Mouse (Mus musculus): ENCODE data around the gene Zfp2. TPM values are rescaled to one million over a fixed set of nuclear protein-coding genes. Genes with fewer than 3 reads are reported as not detected.

Gene Zfp2
- polyA plus RNA-seq, 1 experiment from 2014 or later, result 46.0 TPM

DNA sequence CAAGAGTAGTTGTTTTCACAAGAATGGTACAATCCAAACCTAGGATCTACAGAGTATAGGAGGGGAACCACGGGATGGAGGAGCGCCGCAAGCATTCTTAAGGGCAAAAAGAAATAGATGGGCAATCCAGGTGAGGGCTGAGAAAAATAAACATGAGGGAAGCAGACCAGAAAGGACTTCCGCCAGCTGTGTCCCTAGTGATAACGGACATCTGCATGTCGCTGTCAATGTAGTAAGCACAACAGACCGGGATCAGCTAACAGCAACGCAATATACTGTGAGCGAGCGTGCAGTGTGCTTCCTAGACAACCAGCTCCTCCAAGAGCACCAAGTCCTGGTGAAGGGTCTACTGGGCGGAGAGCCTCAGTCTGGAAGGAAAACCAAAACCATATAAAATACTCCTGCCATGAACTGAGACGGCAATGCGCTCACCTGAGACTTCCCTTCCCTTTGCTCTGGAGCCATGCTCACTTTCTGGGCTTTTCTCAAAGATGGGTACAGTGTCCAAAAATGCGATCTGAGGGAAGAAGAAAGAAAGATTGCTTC is 14.6 kb upstream of the Zfp2 start:
- 22% methylated on average over 14 of the region's 14 CpGs for WGBS
- no peaks in the 10 kb centered on the region for H3K27me3 ChIP-seq
- peak overlapping the region; percentile 95 for H3K4me2 ChIP-seq
- H3K9ac ChIP-seq, result peak overlapping the region; percentile 88
- H3K27ac ChIP-seq (replicated peaks), result peak overlapping the region; percentile 91
- ATAC-seq (ENCODE audit: low FRiP score, low read depth), result peak; percentile 4; the same call in 1 of the 2 replicates
- H3K9me3 ChIP-seq, result no peaks in the 10 kb centered on the region
- peaks cover 4% of the 10 kb centered on the region; the same call in 1 of the 2 replicates for H3K36me3 ChIP-seq
- H3K4me3 ChIP-seq, result peak overlapping the region; percentile 76
- H3K4me1 ChIP-seq (replicated peaks), result peaks cover 14% of the 10 kb centered on the region; the same call in 1 of the 2 replicates

- peaks cover 32% of the 10 kb centered on the region for H3K36me3 ChIP-seq
- WGBS, result 97% methylated on average over 3 of the region's 3 CpGs
Measured at GRCm38 (mm10) chr11:50914461-50914860, 1.5 kb downstream of the Zfp2 start.

GRCm38 (mm10) chr11:50913301-50913700 is 2.7 kb downstream of the Zfp2 start:
- no peak overlapping the region for H3K9ac ChIP-seq
- ATAC-seq (ENCODE audit: low FRiP score, low read depth), result no peak
- no peak overlapping the region for H3K27ac ChIP-seq (replicated peaks)
- H3K27me3 ChIP-seq, result no peaks in the 10 kb centered on the region
- 79% methylated on average over 1 of the region's 1 CpGs for WGBS
- H3K4me2 ChIP-seq, result no peak overlapping the region
- H3K9me3 ChIP-seq, result peaks cover 26% of the 10 kb centered on the region; the same call in 1 of the 2 replicates
- peaks cover 43% of the 10 kb centered on the region for H3K36me3 ChIP-seq
- H3K4me1 ChIP-seq (replicated peaks), result peaks cover 14% of the 10 kb centered on the region
- no peak overlapping the region for H3K4me3 ChIP-seq

More at GRCm38 (mm10) chr11:50914461-50914860, 1.5 kb downstream of the Zfp2 start:
- Histone ChIP-seq H3K9ac (no peak overlapping the region), H3K4me2 (peak overlapping the region; percentile 54), H3K9me3 (peaks cover 17% of the 10 kb centered on the region; the same call in 1 of the 2 replicates), H3K27me3 (no peaks in the 10 kb centered on the region), H3K27ac (replicated peaks) (0 out of 2 replicates have a peak overlapping the region, but pooled peaks have one; percentile 95), H3K4me3 (peak overlapping the region; percentile 67; the same call in 1 of the 2 replicates), H3K4me1 (replicated peaks) (peaks cover 14% of the 10 kb centered on the region)
- no peak for ATAC-seq (ENCODE audit: low FRiP score, low read depth)

DNA sequence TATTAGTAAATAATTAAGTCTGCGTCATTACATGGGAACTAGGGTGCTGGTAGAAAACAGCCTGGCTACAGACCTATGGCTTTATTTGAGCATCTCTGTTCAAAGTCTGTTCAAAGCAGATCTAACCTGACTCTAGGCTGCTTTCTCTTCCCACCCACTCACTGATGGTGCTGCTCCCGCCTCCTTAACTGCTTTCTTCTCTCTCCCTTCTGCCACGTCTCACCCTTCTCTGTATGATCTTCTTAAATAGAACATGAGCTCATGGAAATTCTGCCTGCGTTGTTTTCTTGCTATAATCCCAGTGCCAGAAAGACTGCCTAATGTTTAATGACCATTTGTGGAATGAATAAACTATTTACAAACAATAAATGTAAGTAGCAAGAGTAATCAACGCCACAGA is 7.8 kb downstream of the Zfp2 start:
- Histone ChIP-seq H3K9me3 (peaks cover 61% of the 10 kb centered on the region), H3K4me1 (replicated peaks) (no peaks in the 10 kb centered on the region), H3K27me3 (no peaks in the 10 kb centered on the region), H3K27ac (replicated peaks) (no peak overlapping the region), H3K4me3 (no peak overlapping the region), H3K36me3 (peaks cover 93% of the 10 kb centered on the region), H3K9ac (no peak overlapping the region), H3K4me2 (no peak overlapping the region)
- no peak for ATAC-seq (ENCODE audit: low FRiP score, low read depth)
- WGBS, result 89% methylated on average over 5 of the region's 5 CpGs

- no peak for ATAC-seq (ENCODE audit: low FRiP score, low read depth)
- 88% methylated on average over 1 of the region's 1 CpGs for WGBS
- H3K27me3 ChIP-seq, result no peaks in the 10 kb centered on the region
- H3K36me3 ChIP-seq, result peaks cover 65% of the 10 kb centered on the region
- no peak overlapping the region for H3K4me3 ChIP-seq
- H3K27ac ChIP-seq (replicated peaks), result no peak overlapping the region
- peaks cover 56% of the 10 kb centered on the region for H3K9me3 ChIP-seq
- no peak overlapping the region for H3K4me2 ChIP-seq
- H3K9ac ChIP-seq, result no peak overlapping the region
- no peaks in the 10 kb centered on the region for H3K4me1 ChIP-seq (replicated peaks)
Measured at GRCm38 (mm10) chr11:50897359-50897758, 18.6 kb downstream of the Zfp2 start.

- Histone ChIP-seq H3K4me2 (no peak overlapping the region), H3K9me3 (peaks cover 9% of the 10 kb centered on the region; the same call in 1 of the 2 replicates), H3K36me3 (peaks cover 21% of the 10 kb centered on the region), H3K27ac (replicated peaks) (no peak overlapping the region), H3K27me3 (no peaks in the 10 kb centered on the region), H3K4me1 (replicated peaks) (0 out of 2 replicates have a peak, but pooled peaks cover 4% of the 10 kb centered on the region), H3K4me3 (no peak overlapping the region), H3K9ac (no peak overlapping the region)
- no peak for ATAC-seq (ENCODE audit: low FRiP score, low read depth)
- WGBS, result 55% methylated on average over 2 of the region's 2 CpGs
Measured at GRCm38 (mm10) chr11:50892441-50892840, 23.5 kb downstream of the Zfp2 start.

DNA sequence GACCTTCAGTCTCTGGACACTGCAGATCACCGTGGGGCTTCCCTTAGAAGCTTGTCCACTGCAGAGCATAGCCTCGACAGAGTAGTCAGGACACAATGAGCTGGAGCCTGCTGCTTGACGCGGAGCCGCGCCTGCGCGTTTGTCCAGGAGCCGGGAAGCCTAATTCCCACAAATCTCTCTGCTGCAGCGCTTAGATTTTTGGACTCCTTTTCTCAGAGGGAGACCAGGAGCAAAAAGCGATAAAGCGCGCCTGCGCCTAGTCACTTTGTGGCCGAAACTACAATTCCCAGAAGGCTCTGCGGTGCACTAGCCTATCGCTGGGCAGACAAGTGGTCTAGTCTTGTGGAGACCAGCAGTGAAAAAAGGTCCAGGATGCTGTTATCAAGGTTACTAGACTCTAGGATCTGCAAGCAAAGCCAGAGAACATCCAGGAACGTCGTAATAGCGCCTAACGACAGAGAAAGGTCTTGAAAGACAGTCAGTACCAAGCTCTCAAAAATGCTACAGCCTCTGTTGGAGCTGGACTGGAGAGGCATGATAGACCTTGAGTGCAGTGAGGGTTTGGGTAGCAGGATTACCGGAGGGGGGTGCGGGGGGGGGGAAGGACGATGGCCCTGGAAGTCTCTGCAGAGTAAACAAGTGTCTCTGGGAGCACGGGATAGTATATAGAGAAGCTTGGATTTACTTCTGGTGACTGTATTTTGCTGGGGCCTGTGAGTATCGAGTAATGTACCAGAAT is 28.4 kb downstream of the Zfp2 start, which contains the start of gene Zfp454:
Zfp454 (minus strand) TSS at position 262 of the 739 bp plus-strand sequence.
- H3K9ac ChIP-seq, result peak within 1 kb of the TSS; percentile 62
- ATAC-seq (ENCODE audit: low FRiP score, low read depth), result peak; percentile 96
- H3K4me3 ChIP-seq, result peak within 1 kb of the TSS; percentile 56
- peak within 1 kb of the TSS; percentile 77 for H3K4me2 ChIP-seq
- H3K27ac ChIP-seq (replicated peaks), result peak within 1 kb of the TSS; percentile 85
- H3K27me3 ChIP-seq, result no peaks in the 10 kb centered on the region
- H3K9me3 ChIP-seq, result no peaks in the 10 kb centered on the region
- peaks cover 18% of the 10 kb centered on the region for H3K36me3 ChIP-seq
- 5% methylated on average over 26 of the region's 26 CpGs for WGBS
- H3K4me1 ChIP-seq (replicated peaks), result peaks cover 16% of the 10 kb centered on the region

DNA sequence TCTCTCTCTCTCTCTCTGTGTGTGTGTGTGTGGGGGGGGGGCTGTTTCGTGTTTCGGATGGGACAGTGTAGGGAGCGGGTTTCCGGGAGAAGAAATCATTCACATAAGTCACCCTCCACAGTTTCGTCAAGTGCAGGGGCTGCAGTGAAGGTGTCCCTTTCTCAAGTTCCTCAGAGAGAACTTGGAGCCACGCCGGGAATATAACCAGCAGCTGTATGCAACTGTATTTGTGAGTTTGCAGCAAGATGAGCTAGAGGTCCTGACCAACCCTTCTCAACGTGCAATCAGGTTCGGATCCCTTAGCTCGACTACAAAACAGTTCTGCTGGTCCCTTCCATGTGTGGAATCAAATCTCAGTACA is 29.1 kb downstream of the Zfp2 start:
- ATAC-seq (ENCODE audit: low FRiP score, low read depth), result peak; percentile 31; the same call in 1 of the 2 replicates
- Histone ChIP-seq H3K4me3 (peak overlapping the region; percentile 56), H3K9ac (peak overlapping the region; percentile 62), H3K4me1 (replicated peaks) (peaks cover 16% of the 10 kb centered on the region), H3K9me3 (no peaks in the 10 kb centered on the region), H3K27me3 (no peaks in the 10 kb centered on the region), H3K4me2 (peak overlapping the region; percentile 77), H3K36me3 (peaks cover 18% of the 10 kb centered on the region), H3K27ac (replicated peaks) (peak overlapping the region; percentile 85)
- WGBS, result 14% methylated on average over 10 of the region's 10 CpGs

DNA sequence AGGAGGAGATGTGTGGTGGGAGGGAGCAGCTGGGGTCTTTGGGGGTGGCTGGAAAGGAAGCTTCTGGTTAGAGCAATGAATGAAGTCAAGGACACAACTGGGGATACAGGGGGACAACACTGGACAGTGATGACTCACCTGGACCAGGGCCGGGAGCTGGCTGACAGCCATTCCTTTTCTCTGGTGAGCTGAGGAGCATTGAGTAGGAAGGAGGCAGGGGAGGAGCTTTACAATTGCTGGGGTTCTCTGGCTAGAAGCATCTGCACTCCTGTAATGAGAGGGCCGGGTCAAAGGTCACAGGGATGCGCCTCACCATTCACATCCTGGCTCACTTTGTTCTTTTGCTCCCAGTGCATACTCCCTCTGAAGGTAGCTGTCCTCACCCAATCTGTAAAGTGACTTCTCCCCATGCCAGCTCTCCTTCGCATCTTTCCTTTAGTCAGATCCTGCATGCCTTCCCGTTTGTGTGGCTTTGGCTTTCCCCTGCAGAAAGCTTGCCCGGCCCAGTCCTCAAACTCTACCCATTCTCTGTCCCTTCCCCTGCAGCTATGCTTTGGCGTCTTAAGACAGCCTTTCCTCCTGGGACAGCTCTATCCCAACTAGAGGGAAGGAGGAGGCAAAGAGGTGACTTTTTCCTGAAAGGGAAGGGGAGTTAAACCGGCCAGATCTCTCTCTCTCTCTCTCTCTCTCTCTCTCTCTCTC is 29.6 kb downstream of the Zfp2 start:
- Histone ChIP-seq H3K36me3 (peaks cover 22% of the 10 kb centered on the region), H3K4me3 (peak overlapping the region; percentile 56), H3K4me1 (replicated peaks) (peaks cover 16% of the 10 kb centered on the region), H3K4me2 (peak overlapping the region; percentile 77), H3K27me3 (no peaks in the 10 kb centered on the region), H3K27ac (replicated peaks) (no peak overlapping the region), H3K9ac (peak overlapping the region; percentile 62), H3K9me3 (no peaks in the 10 kb centered on the region)
- 41% methylated on average over 8 of the region's 8 CpGs for WGBS
- no peak for ATAC-seq (ENCODE audit: low FRiP score, low read depth)

GRCm38 (mm10) chr11:50883756-50884155 is 32.2 kb downstream of the Zfp2 start:
- Histone ChIP-seq H3K27me3 (no peaks in the 10 kb centered on the region), H3K9ac (no peak overlapping the region), H3K4me1 (replicated peaks) (peaks cover 16% of the 10 kb centered on the region), H3K4me2 (no peak overlapping the region), H3K27ac (replicated peaks) (no peak overlapping the region), H3K36me3 (peaks cover 43% of the 10 kb centered on the region), H3K9me3 (no peaks in the 10 kb centered on the region), H3K4me3 (no peak overlapping the region)
- WGBS, result 88% methylated on average over 3 of the region's 3 CpGs
- no peak for ATAC-seq (ENCODE audit: low FRiP score, low read depth)

DNA sequence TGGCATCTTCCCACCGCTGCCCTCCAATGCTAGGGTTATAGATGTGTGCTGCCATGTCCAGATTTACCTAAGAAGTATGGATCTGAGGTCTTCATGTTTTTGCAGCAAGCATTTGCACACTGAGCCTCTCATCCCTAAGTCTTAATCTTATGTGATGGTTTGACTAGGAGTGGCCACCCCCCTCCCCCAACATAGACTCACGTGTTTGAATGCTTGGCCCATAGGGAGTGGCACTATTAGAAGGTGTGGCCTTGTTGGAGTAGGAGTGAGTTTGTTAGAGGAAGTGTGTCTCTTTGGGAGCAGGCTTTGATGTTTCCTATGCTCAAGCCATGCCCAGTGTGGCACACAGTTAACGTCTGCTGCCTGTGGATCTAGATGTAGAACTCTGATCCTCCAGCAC is 37.3 kb downstream of the Zfp2 start:
- 96% methylated on average over 3 of the region's 3 CpGs for WGBS
- no peak for ATAC-seq (ENCODE audit: low FRiP score, low read depth)
- peaks cover 5% of the 10 kb centered on the region; the same call in 1 of the 2 replicates for H3K9me3 ChIP-seq
- no peak overlapping the region for H3K4me3 ChIP-seq
- H3K27me3 ChIP-seq, result no peaks in the 10 kb centered on the region
- peaks cover 82% of the 10 kb centered on the region for H3K36me3 ChIP-seq
- H3K9ac ChIP-seq, result no peak overlapping the region
- H3K4me2 ChIP-seq, result no peak overlapping the region
- no peaks in the 10 kb centered on the region for H3K4me1 ChIP-seq (replicated peaks)
- H3K27ac ChIP-seq (replicated peaks), result no peak overlapping the region

Data from hindbrain, embryonic 15.5 days (tissue).